Mouse (Mus musculus) cerebellum, postnatal 25 days (tissue): ENCODE data around the gene Ttc39b.

Experiments used
- DNase-seq, 2 experiments: peaks; one replicate each; pipeline ENCODE4 v3.0.0; 2021; ENCODE audit warnings: mixed read lengths in 2 of 2

Ttc39b gene

DNA sequence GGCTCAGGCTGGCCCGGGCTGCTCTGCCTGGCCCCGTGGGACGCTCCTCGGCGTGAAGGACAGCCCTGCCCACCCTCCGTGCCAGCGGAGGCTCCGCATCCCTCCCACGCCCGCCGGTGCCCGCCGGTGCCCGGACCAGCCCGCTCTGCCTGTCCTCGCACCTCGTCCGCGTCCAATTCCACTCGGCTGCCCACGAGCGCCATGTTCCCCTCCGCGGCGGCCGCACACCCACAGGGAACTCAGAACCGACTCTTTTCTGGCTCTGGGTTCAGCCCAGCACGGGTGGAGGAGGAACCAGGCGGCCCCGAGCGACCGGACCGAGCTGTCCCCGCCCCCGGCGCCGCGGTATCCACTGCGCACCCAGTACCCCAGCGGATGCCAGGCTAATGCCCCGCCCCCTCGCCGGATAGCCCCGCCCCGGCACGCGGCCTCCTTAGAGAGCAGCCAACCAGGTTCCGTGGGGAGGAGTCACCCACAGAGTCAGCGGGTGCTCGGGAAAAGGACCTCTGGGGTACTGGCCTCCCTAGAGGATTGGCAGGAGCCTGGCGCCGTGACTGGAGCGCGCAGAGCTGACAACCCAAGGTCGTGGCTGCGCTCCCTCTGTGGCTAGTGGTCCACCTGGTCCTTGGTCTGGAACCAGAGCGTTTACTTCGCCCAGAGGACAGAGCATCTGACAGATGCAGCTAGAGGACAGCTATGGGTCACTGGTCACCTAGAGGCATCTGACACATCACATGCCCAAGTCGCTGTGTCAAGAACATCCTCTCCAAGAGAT lies at the start of gene Ttc39b:
Ttc39b (minus strand) TSS at position 346 of the 775 bp plus-strand sequence.
- peak; percentile 90 to 95 for DNase-seq

- no peak for DNase-seq
Observed at GRCm38 (mm10) chr4:83373381-83373780, 49.3 kb upstream of the Ttc39b start.

- DNase-seq = no peak
Observed at GRCm38 (mm10) chr4:83357738-83358137, 33.7 kb upstream of the Ttc39b start.

GRCm38 (mm10) chr4:83354786-83355185 lies 30.7 kb upstream of the Ttc39b start:
- DNase-seq = no peak

GRCm38 (mm10) chr4:83353949-83354348 lies 29.9 kb upstream of the Ttc39b start:
- DNase-seq = no peak

DNA sequence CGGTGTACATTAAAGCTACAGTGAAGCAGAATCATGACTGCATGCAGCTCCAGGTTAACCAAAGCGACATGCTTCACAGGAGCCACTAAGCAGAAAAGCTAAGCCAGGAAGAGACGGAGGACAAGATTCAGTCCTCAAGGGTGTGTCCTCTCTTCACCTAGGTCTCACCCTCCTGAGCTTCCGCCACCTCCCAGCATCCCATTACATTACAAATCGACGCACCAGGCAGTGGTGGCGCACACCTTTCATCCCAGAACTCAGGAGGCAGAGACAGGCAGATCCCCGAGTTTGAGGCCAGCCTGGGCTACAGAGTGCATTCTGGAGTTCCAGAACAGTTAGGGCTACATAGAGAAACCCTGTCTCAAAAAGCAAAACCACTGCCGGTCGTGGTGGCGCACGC lies 29.2 kb upstream of the Ttc39b start:
- DNase-seq = no peak

- peak; percentile 66 to 80 for DNase-seq
Observed at GRCm38 (mm10) chr4:83350719-83351118, 26.7 kb upstream of the Ttc39b start.

DNA sequence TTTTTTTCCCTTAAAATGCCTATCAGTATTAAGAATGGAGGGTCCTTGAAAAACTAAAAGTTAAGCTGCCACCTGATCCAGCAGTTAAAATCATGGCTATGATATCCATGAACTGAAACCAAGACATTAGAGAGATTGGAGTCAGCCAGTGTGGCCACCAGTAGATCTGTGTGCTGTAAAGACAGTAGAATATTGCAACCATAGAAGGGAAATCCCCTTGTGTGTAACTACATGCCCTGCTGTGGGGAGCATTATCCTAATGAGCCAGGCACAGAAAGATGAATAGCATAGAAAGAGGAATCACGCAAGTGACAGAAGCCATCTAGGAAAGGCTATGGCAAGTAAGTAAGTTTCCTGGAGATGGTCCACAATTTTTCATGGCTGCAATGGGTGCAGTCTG lies 24.9 kb upstream of the Ttc39b start:
- DNase-seq = no peak

- DNase-seq = peak in 1 of 2 experiments; percentile 23
Observed at GRCm38 (mm10) chr4:83343895-83344294, 19.8 kb upstream of the Ttc39b start.

DNA sequence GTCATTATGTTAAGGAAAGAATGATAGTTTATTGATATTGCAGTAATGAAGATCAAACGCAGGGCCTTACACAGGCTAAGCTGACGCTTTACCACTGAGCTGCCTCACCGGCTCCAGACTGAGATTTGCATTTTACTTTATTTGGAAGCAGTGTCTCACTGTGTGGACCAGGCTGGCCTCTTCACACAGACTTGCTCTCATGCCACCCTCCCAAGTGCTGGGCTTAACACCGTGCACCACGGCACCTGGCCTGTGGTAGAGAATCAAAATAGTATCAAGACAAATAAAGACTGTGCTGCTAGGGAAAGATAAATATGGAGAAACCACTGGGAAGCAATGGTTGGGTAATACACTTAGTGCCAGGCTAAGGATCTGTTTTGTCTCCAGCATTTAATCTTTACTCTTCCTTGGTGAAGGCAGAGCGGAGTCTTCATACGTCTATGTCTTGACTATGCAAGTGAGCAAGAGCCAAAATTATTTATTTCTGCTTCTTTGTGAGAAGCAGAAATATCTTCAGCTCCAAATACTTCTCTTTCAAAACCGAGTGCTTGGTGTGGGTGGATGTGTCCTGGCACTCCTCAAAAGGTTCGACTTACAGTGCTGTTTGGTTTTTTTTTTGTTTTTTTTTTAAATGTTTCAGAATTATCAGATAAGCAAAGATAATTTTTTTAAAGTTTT lies 19.2 kb upstream of the Ttc39b start:
- DNase-seq = no peak

DNA sequence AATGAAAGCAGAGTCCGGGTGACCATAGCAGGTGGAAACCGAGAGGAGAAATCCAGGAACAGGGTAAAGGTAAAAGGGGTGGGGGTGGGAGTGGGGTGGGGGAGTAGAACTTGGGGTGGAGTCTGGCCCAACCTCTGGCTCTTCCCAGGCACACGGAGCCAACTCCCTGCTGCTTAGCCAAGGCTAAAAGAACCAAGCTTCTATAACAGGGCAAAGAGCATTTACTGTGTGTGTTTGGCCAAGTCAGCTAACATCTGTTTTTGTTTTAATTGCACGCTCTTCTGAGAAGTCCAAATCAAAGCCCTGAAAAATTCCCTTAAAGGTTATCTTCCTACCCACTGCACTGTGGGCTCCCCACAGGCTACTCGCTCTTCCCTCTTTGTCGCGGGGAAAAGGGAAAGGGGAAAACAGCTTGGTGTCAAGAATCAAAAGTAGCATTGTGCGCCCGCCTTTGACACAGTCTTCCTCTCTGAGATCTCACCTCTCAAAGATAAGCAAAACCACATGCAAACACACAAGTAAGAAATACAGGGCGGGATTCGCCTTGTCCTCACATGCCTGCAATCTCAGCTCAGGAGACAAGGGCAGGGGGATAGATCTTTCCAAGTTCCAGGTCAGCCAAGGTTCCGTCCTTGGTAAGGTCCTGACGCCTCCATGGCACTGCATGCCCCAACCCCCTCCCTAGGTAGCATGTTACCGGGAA lies 18.4 kb upstream of the Ttc39b start:
- no peak for DNase-seq

- DNase-seq = no peak
Observed at GRCm38 (mm10) chr4:83339393-83339792, 15.3 kb upstream of the Ttc39b start.

- no peak for DNase-seq
Observed at GRCm38 (mm10) chr4:83337717-83338116, 13.7 kb upstream of the Ttc39b start.

DNA sequence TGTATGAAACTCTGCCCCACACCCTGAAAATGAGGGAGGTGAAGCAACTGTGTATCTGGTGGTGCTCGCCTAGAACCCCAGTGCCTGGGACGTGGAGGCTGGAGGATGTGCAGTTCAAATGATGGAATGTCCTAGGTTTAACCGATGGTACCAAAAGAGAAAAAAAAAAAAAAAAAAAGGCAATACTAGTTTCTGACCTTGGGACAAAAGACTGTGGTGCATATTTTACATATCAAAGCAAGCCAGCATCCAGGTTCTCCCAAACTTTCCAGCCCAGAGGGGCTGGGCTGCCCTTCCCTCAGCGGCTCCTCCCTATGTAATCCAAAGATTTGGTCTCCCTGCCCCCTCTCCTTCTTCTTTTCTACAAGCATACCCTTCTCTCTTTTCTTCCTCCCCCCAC lies 6.3 kb upstream of the Ttc39b start:
- DNase-seq = no peak

GRCm38 (mm10) chr4:83329615-83330014 lies 5.6 kb upstream of the Ttc39b start:
- no peak for DNase-seq

DNA sequence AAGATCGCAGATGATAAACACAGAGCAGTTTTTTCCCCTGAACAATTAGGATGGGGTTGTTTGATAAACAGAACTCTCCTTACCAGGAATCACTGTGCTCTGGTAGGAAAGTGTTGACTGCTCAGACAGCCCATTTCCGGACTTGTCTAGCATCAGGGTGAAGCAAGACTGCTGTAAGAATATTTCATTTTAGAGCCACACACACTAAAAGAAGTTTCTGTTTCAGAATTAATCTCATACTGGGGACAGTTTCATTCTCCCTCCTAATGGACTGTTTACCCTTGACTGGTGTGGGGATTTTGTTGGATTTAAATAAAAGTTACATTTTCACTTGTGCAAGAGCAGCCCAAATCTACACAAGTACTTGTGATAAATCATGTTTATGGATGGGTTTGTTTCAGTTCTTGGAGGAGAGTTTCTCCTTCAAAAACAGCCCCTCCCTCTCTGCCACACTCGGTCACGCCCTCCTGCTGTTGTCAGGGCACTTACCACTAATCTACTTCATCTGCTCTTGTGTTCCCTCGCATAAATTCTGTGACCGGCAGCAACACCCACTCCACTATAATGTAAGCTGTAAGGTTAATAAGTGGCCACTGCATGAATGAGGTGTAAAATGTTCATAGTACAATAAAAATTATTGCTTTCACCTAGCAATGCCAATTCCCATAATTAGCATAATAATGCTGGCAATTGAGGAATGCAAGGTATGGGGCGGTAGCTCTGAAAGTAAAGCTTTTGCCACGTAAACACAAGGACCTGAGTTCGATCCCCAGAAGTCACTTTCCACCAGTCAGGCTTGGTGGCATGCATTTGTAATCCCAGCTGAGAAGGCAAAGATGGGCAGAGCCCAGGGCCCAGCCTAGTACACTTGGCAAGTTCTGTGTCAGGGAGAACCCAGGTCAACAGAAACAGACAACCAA lies 4.2 kb upstream of the Ttc39b start:
- DNase-seq = no peak

DNA sequence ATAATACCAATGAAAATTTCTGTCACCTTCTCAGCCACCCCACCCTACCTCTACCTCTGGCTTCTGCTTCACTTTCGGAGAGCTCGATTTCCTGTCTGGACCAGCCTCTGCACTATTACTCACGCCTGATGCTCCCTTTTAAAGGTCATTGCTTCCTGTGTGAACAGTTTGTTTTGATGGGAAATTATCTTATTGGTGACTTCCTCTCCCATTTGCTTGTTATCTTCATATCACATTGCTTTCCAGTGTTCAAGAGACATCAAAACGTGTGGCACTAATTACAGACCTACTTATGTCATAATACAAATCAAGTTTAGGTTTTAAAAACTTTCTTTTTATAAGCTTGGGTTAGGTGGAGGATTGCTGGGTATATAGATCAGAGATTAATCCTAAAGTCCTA lies 3.5 kb upstream of the Ttc39b start:
- DNase-seq = no peak

DNA sequence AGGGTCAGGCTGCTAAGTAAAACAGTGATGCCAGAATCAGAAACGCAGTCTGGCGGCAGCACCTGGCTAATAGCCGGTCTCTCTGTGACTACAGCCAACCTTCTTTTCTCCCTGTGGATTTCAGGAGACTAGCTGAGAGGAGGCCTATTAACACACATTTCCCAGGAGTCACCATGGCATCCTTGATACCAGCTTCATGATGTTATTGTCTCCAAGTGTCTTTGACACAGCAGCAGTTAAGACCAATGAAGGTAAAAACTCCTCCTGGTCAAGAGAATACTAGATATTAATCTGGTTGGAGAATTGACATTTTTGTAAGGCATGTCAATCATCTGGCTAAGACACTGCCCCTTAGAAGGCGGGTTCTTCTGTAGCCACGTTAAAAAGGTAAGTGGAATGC lies 1.3 kb upstream of the Ttc39b start:
- no peak for DNase-seq

DNA sequence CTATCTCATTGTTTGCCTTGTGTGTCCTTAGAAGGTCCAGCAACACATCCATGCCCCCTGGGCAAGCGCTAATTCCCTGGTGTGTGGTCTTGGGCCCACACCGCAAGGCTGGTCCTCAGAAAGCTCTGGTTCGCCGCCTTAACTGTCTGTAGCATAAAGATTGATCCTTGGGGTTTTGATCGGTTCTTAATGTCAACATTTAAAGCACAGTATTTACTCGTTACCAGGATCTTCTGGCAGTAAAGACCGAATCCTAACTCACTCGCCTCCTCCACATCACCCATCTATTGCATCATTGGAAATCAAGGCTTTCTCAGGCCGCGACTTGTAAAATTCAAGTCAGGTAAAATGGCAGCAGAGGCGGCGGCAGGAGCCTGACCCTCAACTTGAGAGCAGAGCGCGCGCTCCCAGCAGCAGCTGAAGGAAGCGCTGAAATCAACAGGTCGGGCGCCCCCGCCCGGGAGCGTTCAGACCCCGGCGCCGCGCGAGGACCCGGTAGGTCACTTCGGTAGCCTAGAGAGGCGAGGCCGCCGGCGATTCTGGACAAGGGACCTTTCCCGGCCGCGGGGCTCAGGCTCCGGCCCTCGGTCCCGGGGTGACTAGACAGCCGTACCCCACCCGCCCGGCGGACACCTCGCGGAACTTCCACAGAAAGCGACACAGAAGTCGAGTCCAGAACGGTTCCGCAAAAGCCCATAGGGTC lies 703 bp downstream of the Ttc39b start:
- DNase-seq = peak; percentile 47 to 70

GRCm38 (mm10) chr4:83319736-83320135 lies 4.3 kb downstream of the Ttc39b start:
- DNase-seq = no peak

- DNase-seq = no peak
Observed at GRCm38 (mm10) chr4:83318758-83319157, 5.3 kb downstream of the Ttc39b start.

GRCm38 (mm10) chr4:83317826-83318348 lies 6.2 kb downstream of the Ttc39b start:
- no peak for DNase-seq
